Mouse (Mus musculus) adrenal gland, adult 8-10 months (tissue): ENCODE measurements around the gene Zscan2. TPM values are rescaled to one million over a fixed set of nuclear protein-coding genes. Genes with fewer than 3 reads are reported as not detected.

Experiments used
- DNase-seq: peaks from one replicate; pipeline ENCODE4 v3.0.0; 2022
- total RNA-seq, 4 experiments: library from RNA; stranded (reverse); gene quantifications; 2 replicates each; pipeline ENCODE4 v1.2.4; 2022

Gene Zscan2
- total RNA-seq, 4 experiments from 2014 or later = 6.3 to 10.4 (median 9.7) TPM

GRCm38 (mm10) chr7:80885666-80886065 is 24.9 kb downstream of the Zscan2 start:
- DNase-seq = no peak

GRCm38 (mm10) chr7:80888595-80888994 is 27.9 kb downstream of the Zscan2 start:
- DNase-seq = peak; percentile 59

- no peak for DNase-seq
Observed at GRCm38 (mm10) chr7:80889021-80889511, 28.3 kb downstream of the Zscan2 start.

GRCm38 (mm10) chr7:80889841-80890241 is 29.1 kb downstream of the Zscan2 start:
- DNase-seq = peak; percentile 56

- no peak for DNase-seq
Observed at GRCm38 (mm10) chr7:80893086-80893752, 32.5 kb downstream of the Zscan2 start.

- DNase-seq = no peak
Observed at GRCm38 (mm10) chr7:80893753-80894129, 33.0 kb downstream of the Zscan2 start.

- DNase-seq = no peak
Observed at GRCm38 (mm10) chr7:80894196-80894595, 33.5 kb downstream of the Zscan2 start.

GRCm38 (mm10) chr7:80894815-80895519 is 34.2 kb downstream of the Zscan2 start:
- DNase-seq = no peak

GRCm38 (mm10) chr7:80897134-80897533 is 36.4 kb downstream of the Zscan2 start:
- DNase-seq = no peak

GRCm38 (mm10) chr7:80897721-80898120 is 37.0 kb downstream of the Zscan2 start:
- no peak for DNase-seq

- peak; percentile 89 for DNase-seq
Observed at GRCm38 (mm10) chr7:80900944-80901501, 40.3 kb downstream of the Zscan2 start, which contains the start of gene Wdr73. TSS of gene Wdr73 (minus strand) at chr7:80901269.

- no peak for DNase-seq
Observed at GRCm38 (mm10) chr7:80901541-80902274, 41.0 kb downstream of the Zscan2 start.

GRCm38 (mm10) chr7:80903625-80904422 is 43.1 kb downstream of the Zscan2 start:
- DNase-seq = no peak

- DNase-seq = peak; percentile 58
Observed at GRCm38 (mm10) chr7:80904921-80905515, 44.3 kb downstream of the Zscan2 start, which contains the start of gene Nmb. TSS of gene Nmb (minus strand) at chr7:80905076.

GRCm38 (mm10) chr7:80911053-80911452 is 50.3 kb downstream of the Zscan2 start:
- DNase-seq = no peak

GRCm38 (mm10) chr7:80912496-80912895 is 51.8 kb downstream of the Zscan2 start:
- DNase-seq = no peak

- no peak for DNase-seq
Observed at GRCm38 (mm10) chr7:80917916-80918465, 57.3 kb downstream of the Zscan2 start.

- no peak for DNase-seq
Observed at GRCm38 (mm10) chr7:80918982-80919646, 58.4 kb downstream of the Zscan2 start.

- no peak for DNase-seq
Observed at GRCm38 (mm10) chr7:80919647-80920008, 58.9 kb downstream of the Zscan2 start.

- no peak for DNase-seq
Observed at GRCm38 (mm10) chr7:80923165-80923564, 62.4 kb downstream of the Zscan2 start.
